In the genomic region with DNA sequence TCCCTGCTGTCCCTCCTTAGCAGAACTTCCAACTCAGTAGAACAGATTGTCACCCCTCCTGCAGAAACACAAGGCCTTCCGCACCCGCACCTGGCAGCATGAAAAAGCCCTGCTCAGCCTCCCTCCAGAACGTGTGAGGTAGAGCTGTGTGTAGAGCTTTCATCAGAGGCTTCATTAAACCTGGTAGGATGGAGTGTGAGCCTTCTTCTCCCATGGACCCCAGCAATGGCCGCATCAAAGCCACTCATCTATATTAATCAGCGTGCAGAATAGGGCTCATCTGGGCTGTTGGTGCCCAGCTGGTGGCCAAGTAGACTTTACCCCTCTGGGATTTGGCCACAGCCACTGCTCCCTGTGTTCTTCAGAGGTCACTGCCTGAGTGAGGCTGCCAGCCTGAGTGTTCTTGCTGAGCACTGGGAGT, we compare ENCODE assay signal across 22 mouse cellular contexts.
A peak's percentile ranks its signal among the peaks of the same experiment; 100 is the strongest.
DNase-seq lines count a peak whose midpoint lies in the region; ATAC-seq lines count a peak whose summit lies in the region.
"Had no signal": no experiment of that assay in that cellular context is flagged by ENCODE, and none has a peak within 500 bp of the region (broad histone marks: within the 10 kb centered on the region; RNA-seq: fewer than 3 reads in every experiment).

No protein-coding gene starts in this region.

- DNase-seq in adrenal gland, postnatal 10 days, result peak; percentile 36
- DNase-seq in adrenal gland, adult 2 months, result no peak
- peak; percentile 66 for DNase-seq in kidney, adult 18-20 months
- DNase-seq in right cerebral cortex, postnatal 25 days, result peak; percentile 31
- no peak for DNase-seq in right cerebral cortex, postnatal 14 days
- no peak for DNase-seq in urinary bladder, adult 2 months (ENCODE audit: low spot score)
- DNase-seq: embryo, embryonic 11 days; gastrocnemius, postnatal 14 days; lung, postnatal 4 days; midbrain, embryonic 14.5 days; spleen, adult 18-20 months; thymus, postnatal 36 days had no signal

- no peak overlapping the region for H3K27ac ChIP-seq in kidney, embryonic 15.5 days
- H3K27ac ChIP-seq in heart, embryonic 11.5 days (ENCODE audit: low read depth, low read length), result no peak overlapping the region
- H3K27ac ChIP-seq: forebrain, embryonic 15.5 days; heart, embryonic 15.5 days; hindbrain, embryonic 13.5 days; layer of hippocampus, adult 2 months; liver, embryonic 14.5 days; neural tube, embryonic 13.5 days had no signal

- H3K4me3 ChIP-seq in kidney, embryonic 15.5 days (replicated peaks), result no peak overlapping the region
- H3K4me3 ChIP-seq in heart, embryonic 11.5 days (ENCODE audit: low read depth, low read length), result no peak overlapping the region
- H3K4me3 ChIP-seq: forebrain, embryonic 15.5 days; heart, embryonic 15.5 days; hindbrain, embryonic 13.5 days; layer of hippocampus, adult 2 months; neural tube, embryonic 13.5 days had no signal

- H3K27me3 ChIP-seq in kidney, embryonic 15.5 days, result no peaks in the 10 kb centered on the region
- no peaks in the 10 kb centered on the region for H3K27me3 ChIP-seq in heart, embryonic 11.5 days (ENCODE audit: control insufficient read depth, insufficient read depth, low read length)
- H3K27me3 ChIP-seq: CH12.LX; forebrain, embryonic 15.5 days; heart, embryonic 15.5 days; hindbrain, embryonic 13.5 days; neural tube, embryonic 13.5 days had no signal

- no peak for ATAC-seq in kidney, embryonic 15.5 days (replicated peaks; ENCODE audit: low FRiP score)
- ATAC-seq in heart, embryonic 11.5 days (replicated peaks; ENCODE audit: insufficient number of reproducible peaks, low FRiP score, low TSS enrichment), result no peak
- ATAC-seq: activated CD4-positive, CD25-positive, alpha-beta regulatory T cell, adult 4 months; forebrain, embryonic 15.5 days had no signal

- no peaks in the 10 kb centered on the region for H3K36me3 ChIP-seq in kidney, embryonic 15.5 days
- H3K36me3 ChIP-seq in heart, embryonic 11.5 days (ENCODE audit: control insufficient read depth, insufficient read depth, low read length), result no peaks in the 10 kb centered on the region
- H3K36me3 ChIP-seq: forebrain, embryonic 15.5 days; heart, embryonic 15.5 days; hindbrain, embryonic 13.5 days; neural tube, embryonic 13.5 days had no signal

- H3K4me2 ChIP-seq in kidney, embryonic 15.5 days, result no peak overlapping the region
- H3K4me2 ChIP-seq in heart, embryonic 11.5 days, result no peak overlapping the region
- H3K4me2 ChIP-seq: forebrain, embryonic 15.5 days; heart, embryonic 15.5 days; hindbrain, embryonic 13.5 days; neural tube, embryonic 13.5 days had no signal

- H3K4me1 ChIP-seq in kidney, embryonic 15.5 days, result no peaks in the 10 kb centered on the region
- H3K4me1 ChIP-seq in heart, embryonic 11.5 days (ENCODE audit: control insufficient read depth, insufficient read depth, low read length), result no peaks in the 10 kb centered on the region
- H3K4me1 ChIP-seq: forebrain, embryonic 15.5 days; heart, embryonic 15.5 days had no signal

- H3K9ac ChIP-seq in kidney, embryonic 15.5 days, result no peak overlapping the region
- no peak overlapping the region for H3K9ac ChIP-seq in heart, embryonic 11.5 days (ENCODE audit: low read depth, low read length)
- H3K9ac ChIP-seq: forebrain, embryonic 15.5 days; heart, embryonic 15.5 days; hindbrain, embryonic 13.5 days; liver, embryonic 14.5 days; neural tube, embryonic 13.5 days had no signal

- no peaks in the 10 kb centered on the region for H3K9me3 ChIP-seq in kidney, embryonic 15.5 days (replicated peaks)
- no peaks in the 10 kb centered on the region for H3K9me3 ChIP-seq in heart, embryonic 11.5 days (replicated peaks; ENCODE audit: control insufficient read depth, low read length)
- H3K9me3 ChIP-seq: forebrain, embryonic 15.5 days; heart, embryonic 15.5 days; hindbrain, embryonic 13.5 days; neural tube, embryonic 13.5 days had no signal

- WGBS in kidney, embryonic 15.5 days, result 89% methylated on average over 5 of the region's 5 CpGs
- 87% methylated on average over 5 of the region's 5 CpGs for WGBS in heart, embryonic 11.5 days (ENCODE audit: insufficient replicate concordance)

Comparison
In these comparisons a context has a peak if more than half of its experiments do, and no peak if none do; other contexts are left out.
1. DNase-seq: peak in adrenal gland, postnatal 10 days (single experiment), kidney, adult 18-20 months (single experiment) and right cerebral cortex, postnatal 25 days (single experiment); none in adrenal gland, adult 2 months (single experiment), right cerebral cortex, postnatal 14 days (single experiment) and urinary bladder, adult 2 months (single experiment).